Mouse (Mus musculus) heart, embryonic 11.5 days (tissue): ENCODE results near the gene Olfr698. TPM values are rescaled to one million over a fixed set of nuclear protein-coding genes. Genes with fewer than 3 reads are reported as not detected.
"Not testable (repeated sequence)": the region's sequence is repeated elsewhere in the genome, so short reads cannot be mapped to it uniquely, and the experiment has no call there.

Source experiments
- ATAC-seq: fragments of 200-750 bp; cut with Nextera tagmentation; replicated peaks from 2 replicates; pipeline ENCODE4 v1.8.0; 2017; ENCODE audit warnings: moderate library complexity; ENCODE audit not compliant: insufficient number of reproducible peaks, low FRiP score, low TSS enrichment
- H3K27ac ChIP-seq: fragments of 300-500 bp; sonication (generic); 2 replicates; pipeline ENCODE4 v1.5.1; 2014; ENCODE audit warnings: mild to moderate bottlenecking, low read depth, low read length
- H3K27me3 ChIP-seq: fragments of 300-500 bp; sonication (generic); 2 replicates; pipeline ENCODE4 v1.6.1; 2014; ENCODE audit warnings: mild to moderate bottlenecking, low read length, mixed read lengths; ENCODE audit not compliant: control insufficient read depth, insufficient read depth
- H3K36me3 ChIP-seq: fragments of 300-500 bp; sonication (generic); 2 replicates; pipeline ENCODE4 v1.6.1; 2014; ENCODE audit warnings: mild to moderate bottlenecking, low read length, moderate library complexity, mixed read lengths; ENCODE audit not compliant: control insufficient read depth, insufficient read depth
- H3K4me1 ChIP-seq: fragments of 300-500 bp; sonication (generic); 2 replicates; pipeline ENCODE4 v1.6.1; 2014; ENCODE audit warnings: low read length; ENCODE audit not compliant: control insufficient read depth, insufficient read depth
- H3K4me2 ChIP-seq: fragments of 300-500 bp; sonication (generic); 2 replicates; pipeline ENCODE4 v1.6.1; 2014; ENCODE audit warnings: mild to moderate bottlenecking, moderate library complexity
- H3K4me3 ChIP-seq: fragments of 300-500 bp; sonication (generic); 2 replicates; pipeline ENCODE4 v1.5.1; 2014; ENCODE audit warnings: low read depth, low read length
- H3K9ac ChIP-seq: fragments of 300-500 bp; sonication (generic); 2 replicates; pipeline ENCODE4 v1.6.1; 2014; ENCODE audit warnings: mild to moderate bottlenecking, low read depth, low read length, moderate library complexity
- H3K9me3 ChIP-seq: fragments of 300-500 bp; sonication (generic); replicated peaks from 2 replicates; pipeline ENCODE4 v1.6.1; 2016; ENCODE audit warnings: low read length; ENCODE audit not compliant: control insufficient read depth
- WGBS: fragments of 180-500 bp; shearing (Covaris S2); extraction: QIAGEN DNeasy Blood & Tissue Kit; methylation state at CpG from one replicate; pipeline ENCODE4 v1.1.7; 2014; ENCODE audit not compliant: insufficient replicate concordance; 5-methylcytosine and 5-hydroxymethylcytosine counted together
- polyA plus RNA-seq: library from polyadenylated mRNA; unstranded; fragments of >200 nt; fragmentation: Nextera tagmentation; extraction: Ambion mirVana; gene quantifications from 2 replicates; pipeline ENCODE4 v1.2.1, GENCODE M21; 2014

The Olfr698 gene
- not detected in 2 replicates for polyA plus RNA-seq

DNA sequence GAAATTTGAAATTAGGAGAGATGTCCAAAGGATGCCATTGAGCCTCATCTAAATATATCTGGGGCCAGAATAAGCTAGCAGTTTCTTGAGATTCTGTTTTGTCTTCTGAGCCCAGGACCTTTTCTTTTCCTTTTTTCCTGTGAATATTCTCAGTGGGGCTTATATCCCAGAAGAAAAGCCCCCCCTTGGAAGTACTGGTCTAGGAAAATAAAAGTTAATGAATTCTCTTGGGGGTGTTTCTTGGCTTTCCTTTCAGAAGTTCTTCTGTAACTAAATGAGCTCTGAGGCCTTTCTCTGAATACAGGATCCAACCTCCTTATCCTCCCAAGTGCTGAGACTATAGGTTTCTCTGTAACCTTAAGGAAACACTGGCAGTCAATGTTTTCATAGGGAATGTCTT, at the start of gene Olfr698:
TSS of gene Olfr698 (minus strand) at position 101 of the 400 bp plus-strand sequence.
- H3K4me1 ChIP-seq, result no peaks in the 10 kb centered on the region
- H3K27me3 ChIP-seq, result no peaks in the 10 kb centered on the region
- H3K36me3 ChIP-seq, result no peaks in the 10 kb centered on the region
- H3K27ac ChIP-seq, result no peak within 1 kb of the TSS
- no peak within 1 kb of the TSS for H3K9ac ChIP-seq
- H3K9me3 ChIP-seq, result no peaks in the 10 kb centered on the region
- ATAC-seq, result no peak
- H3K4me2 ChIP-seq, result no peak within 1 kb of the TSS
- no peak within 1 kb of the TSS for H3K4me3 ChIP-seq

DNA sequence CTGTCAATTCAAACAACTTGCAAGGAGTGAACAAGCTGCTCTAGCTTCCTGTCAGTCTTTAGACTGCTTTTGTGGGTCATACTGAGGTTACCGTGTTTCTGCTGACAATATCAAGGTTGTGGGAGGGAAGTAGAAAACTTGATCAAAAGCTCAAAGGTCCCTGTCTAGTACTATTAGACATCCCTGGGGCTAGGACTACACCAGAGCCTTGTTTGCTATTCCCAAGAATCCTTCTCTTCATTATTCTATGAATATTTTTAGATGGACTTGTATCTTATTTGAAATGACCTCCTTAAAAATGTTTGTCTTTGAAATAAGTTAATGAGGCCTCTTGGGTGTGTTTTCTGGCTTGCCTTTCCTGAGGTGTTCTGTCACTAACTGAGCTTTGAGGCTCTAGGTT, 37.9 kb upstream of the Olfr698 start, which contains the start of gene Olfr699:
TSS of gene Olfr699 (minus strand) at position 101 of the 400 bp plus-strand sequence.
- Histone ChIP-seq H3K9me3 (no peaks in the 10 kb centered on the region; the same call in 1 of the 2 replicates), H3K27me3 (no peaks in the 10 kb centered on the region), H3K4me2 (no peak within 1 kb of the TSS), H3K4me3 (no peak within 1 kb of the TSS), H3K36me3 (no peaks in the 10 kb centered on the region), H3K9ac (no peak within 1 kb of the TSS), H3K27ac (no peak within 1 kb of the TSS), H3K4me1 (no peaks in the 10 kb centered on the region)
- WGBS, result 68% methylated on average over 1 of the region's 1 CpGs
- no peak for ATAC-seq

DNA sequence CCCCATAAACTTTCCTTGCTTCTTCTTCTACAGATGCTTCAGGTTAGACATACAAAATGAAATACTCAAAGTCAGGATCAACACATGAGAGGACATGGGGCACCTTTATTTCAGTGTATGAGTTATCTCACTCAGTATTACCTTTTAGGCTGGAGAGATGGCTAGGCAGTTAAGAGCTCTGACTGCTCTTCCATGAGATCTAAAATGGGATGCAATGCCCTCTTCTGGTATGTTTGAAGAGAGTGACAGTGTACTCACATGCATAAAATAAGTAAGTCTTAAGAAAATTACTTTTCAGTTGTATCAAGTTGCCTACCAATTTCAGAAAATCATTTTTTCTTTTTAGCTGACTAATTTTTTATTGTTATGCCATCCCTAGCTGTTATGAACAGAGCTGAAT, 33.1 kb upstream of the Olfr698 start:
- ATAC-seq, result no peak
- H3K4me1 ChIP-seq, result no peaks in the 10 kb centered on the region
- no peaks in the 10 kb centered on the region for H3K27me3 ChIP-seq
- no peak overlapping the region for H3K4me2 ChIP-seq
- H3K27ac ChIP-seq, result no peak overlapping the region
- no peak overlapping the region for H3K9ac ChIP-seq
- no peaks in the 10 kb centered on the region for H3K36me3 ChIP-seq
- no peak overlapping the region for H3K4me3 ChIP-seq
- no peaks in the 10 kb centered on the region for H3K9me3 ChIP-seq

DNA sequence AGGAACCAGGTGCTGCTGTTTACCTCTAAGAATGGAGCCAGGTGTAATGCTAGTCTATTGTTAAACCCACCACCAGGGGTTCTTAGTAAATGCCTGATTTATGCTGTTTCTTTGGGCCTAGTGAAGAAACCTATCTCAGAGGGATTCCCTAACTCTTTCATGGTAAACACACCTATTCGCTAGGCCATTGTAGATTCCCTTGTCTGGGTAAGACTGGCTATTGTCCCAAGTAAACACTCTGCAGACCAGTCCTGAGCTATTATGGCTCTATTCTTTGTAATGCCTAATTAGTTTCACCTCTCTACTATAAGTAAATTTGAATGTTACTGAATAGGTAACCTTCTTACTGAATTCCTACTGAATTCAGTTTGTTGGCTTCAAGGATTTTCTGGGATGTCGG, 5.8 kb upstream of the Olfr698 start:
- H3K27me3 ChIP-seq, H3K27ac ChIP-seq, H3K4me1 ChIP-seq, H3K36me3 ChIP-seq, H3K9ac ChIP-seq, H3K4me2 ChIP-seq, ATAC-seq, H3K4me3 ChIP-seq, H3K9me3 ChIP-seq: not testable (repeated sequence)
- 90% methylated on average over 2 of the region's 2 CpGs for WGBS

DNA sequence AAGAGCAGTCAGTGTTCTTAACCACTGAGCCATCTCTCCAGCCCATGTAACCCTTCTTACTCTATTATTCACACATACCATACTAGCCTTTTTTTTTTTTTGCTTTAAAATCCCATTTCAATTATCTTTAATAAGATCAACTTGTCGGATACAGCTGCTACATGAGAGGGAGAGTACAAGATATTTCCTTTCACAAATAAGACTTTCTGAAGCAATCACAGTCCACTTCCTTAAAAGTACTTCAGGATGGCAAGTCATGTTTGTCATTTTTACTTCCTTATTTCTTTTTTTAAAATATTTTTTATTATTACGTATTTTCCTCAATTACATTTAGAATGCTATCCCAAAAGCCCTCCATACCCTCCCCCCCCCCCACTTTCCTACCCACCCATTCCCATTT, 3.6 kb upstream of the Olfr698 start:
- no peak overlapping the region for H3K27ac ChIP-seq
- 89% methylated on average over 2 of the region's 2 CpGs for WGBS
- no peak for ATAC-seq
- no peaks in the 10 kb centered on the region for H3K27me3 ChIP-seq
- no peak overlapping the region for H3K9ac ChIP-seq
- H3K4me1 ChIP-seq, result no peaks in the 10 kb centered on the region
- H3K36me3 ChIP-seq, result no peaks in the 10 kb centered on the region
- H3K4me3 ChIP-seq, result no peak overlapping the region
- H3K4me2 ChIP-seq, result no peak overlapping the region
- no peaks in the 10 kb centered on the region for H3K9me3 ChIP-seq

DNA sequence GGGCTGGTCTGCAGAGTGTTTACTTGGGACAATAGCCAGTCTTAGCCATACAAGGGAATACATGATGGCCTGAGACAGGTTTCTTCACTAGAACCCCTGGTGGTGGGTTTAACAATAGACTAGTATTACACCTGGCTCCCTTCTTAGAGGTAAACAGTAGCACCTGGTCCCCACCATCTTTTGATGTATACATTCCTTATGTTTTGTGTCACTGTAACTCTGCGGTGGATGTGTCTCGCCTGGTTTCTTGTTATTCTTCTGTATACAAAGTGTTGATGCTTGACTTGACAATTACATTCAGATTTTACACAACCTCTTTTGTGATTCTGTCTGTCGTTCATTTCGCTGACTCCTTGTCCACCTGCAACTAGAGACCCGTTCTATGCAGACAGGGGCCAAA, 9.4 kb downstream of the Olfr698 start:
- H3K9ac ChIP-seq, result no peak overlapping the region
- H3K27ac ChIP-seq, result no peak overlapping the region
- H3K4me3 ChIP-seq, result no peak overlapping the region
- no peaks in the 10 kb centered on the region for H3K27me3 ChIP-seq
- no peaks in the 10 kb centered on the region for H3K9me3 ChIP-seq
- 87% methylated on average over 5 of the region's 5 CpGs for WGBS
- H3K36me3 ChIP-seq, result no peaks in the 10 kb centered on the region
- H3K4me2 ChIP-seq, result no peak overlapping the region
- no peak for ATAC-seq
- no peaks in the 10 kb centered on the region for H3K4me1 ChIP-seq

DNA sequence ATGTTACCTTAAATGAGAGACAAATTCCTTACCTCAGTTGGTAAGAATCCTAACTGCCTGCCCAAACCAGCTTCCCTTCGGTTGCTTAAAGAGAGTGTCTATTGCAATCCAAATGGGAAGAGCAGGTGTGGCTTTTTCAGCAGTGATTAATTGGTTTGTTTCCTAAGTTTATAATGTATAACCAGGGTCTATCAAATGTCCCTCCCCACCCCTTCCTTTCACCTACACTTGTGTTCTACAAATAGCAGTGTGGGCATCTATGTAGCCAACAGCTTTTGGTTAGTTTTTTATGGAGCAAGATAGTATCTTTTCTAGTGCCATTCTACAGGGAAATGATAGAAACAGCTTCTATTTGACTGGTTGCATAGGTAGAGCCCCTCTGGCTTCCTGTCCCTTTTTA, 12.9 kb downstream of the Olfr698 start, which contains the start of gene Olfr697:
TSS of gene Olfr697 (minus strand) at position 101 of the 400 bp plus-strand sequence.
- H3K9ac ChIP-seq, result no peak within 1 kb of the TSS
- H3K4me3 ChIP-seq, result no peak within 1 kb of the TSS
- ATAC-seq, result no peak
- no peak within 1 kb of the TSS for H3K4me2 ChIP-seq
- no peaks in the 10 kb centered on the region for H3K9me3 ChIP-seq
- no peak within 1 kb of the TSS for H3K27ac ChIP-seq
- H3K4me1 ChIP-seq, result no peaks in the 10 kb centered on the region
- WGBS, result 81% methylated on average over 1 of the region's 1 CpGs
- H3K27me3 ChIP-seq, result no peaks in the 10 kb centered on the region
- no peaks in the 10 kb centered on the region for H3K36me3 ChIP-seq

DNA sequence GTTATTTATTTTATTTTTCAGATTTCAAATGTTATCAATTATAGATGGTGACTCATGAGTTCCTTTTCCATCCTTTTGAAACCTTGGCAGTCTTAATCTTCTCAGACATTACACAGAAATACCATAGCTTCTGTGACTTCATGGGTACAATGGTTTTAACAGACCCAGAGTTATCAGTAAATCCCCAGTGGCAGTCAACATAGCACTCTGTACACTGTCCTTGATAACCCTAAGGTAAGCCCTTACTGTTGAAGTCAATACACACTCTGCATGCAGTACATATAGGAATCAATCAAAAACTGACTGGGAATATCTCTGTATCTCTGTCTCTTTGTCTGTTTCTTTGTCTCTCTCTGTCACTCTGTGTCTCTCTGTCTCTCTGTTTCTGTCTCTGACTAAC, 18.2 kb downstream of the Olfr698 start:
- H3K27me3 ChIP-seq, result no peaks in the 10 kb centered on the region
- no peaks in the 10 kb centered on the region for H3K9me3 ChIP-seq
- no peaks in the 10 kb centered on the region for H3K4me1 ChIP-seq
- no peak overlapping the region for H3K9ac ChIP-seq
- H3K4me3 ChIP-seq, result no peak overlapping the region
- H3K27ac ChIP-seq, result no peak overlapping the region
- H3K4me2 ChIP-seq, result no peak overlapping the region
- no peaks in the 10 kb centered on the region for H3K36me3 ChIP-seq
- no peak for ATAC-seq

DNA sequence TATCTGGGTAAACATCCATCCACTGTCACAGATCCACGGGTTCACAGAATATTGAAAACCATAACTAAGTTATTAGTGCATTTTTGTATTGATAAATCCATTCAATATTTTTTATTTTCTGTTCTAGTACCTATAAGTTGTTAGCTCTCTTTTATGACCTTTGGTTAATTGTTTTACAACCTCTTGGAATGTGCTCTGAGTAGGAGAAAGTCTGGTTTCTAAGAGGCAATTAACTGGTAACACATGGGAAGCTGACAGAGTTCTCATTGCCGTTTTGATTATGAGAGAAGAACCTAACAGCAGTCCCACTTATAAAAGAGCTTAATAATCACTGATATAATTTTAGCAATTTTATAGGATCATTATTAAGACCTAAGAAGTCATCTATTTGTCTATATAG, 21.5 kb downstream of the Olfr698 start:
- H3K9me3 ChIP-seq, result no peaks in the 10 kb centered on the region
- no peaks in the 10 kb centered on the region for H3K27me3 ChIP-seq
- 63% methylated on average over 2 of the region's 2 CpGs for WGBS
- H3K36me3 ChIP-seq, result no peaks in the 10 kb centered on the region
- no peak for ATAC-seq
- H3K9ac ChIP-seq, result no peak overlapping the region
- no peak overlapping the region for H3K27ac ChIP-seq
- no peak overlapping the region for H3K4me2 ChIP-seq
- no peak overlapping the region for H3K4me3 ChIP-seq
- no peaks in the 10 kb centered on the region for H3K4me1 ChIP-seq
